Mouse (Mus musculus) lung, adult 2 months (tissue): ENCODE data around the gene Olfr193. TPM values are rescaled to one million over a fixed set of nuclear protein-coding genes. Genes with fewer than 3 reads are reported as not detected.
"Not testable (repeated sequence)": the region's sequence is repeated elsewhere in the genome, so short reads cannot be mapped to it uniquely, and the experiment has no call there.

Experiments used
- DNase-seq: peaks from one replicate; pipeline ENCODE4 v3.0.0; 2022
- H3K4me1 ChIP-seq: fragments of 200-500 bp; 2 replicates; pipeline ENCODE4 v1.6.1; 2011; ENCODE audit warnings: low read length; ENCODE audit not compliant: control insufficient read depth, insufficient read depth
- H3K4me3 ChIP-seq: fragments of 200-500 bp; replicated peaks from 2 replicates; pipeline ENCODE3; 2011; ENCODE audit warnings: low read depth, mild to moderate bottlenecking, control low read depth, low read length; ENCODE audit errors: extremely low read depth
- CTCF ChIP-seq: fragments of 200-500 bp; IDR thresholded peaks from 2 replicates; pipeline ENCODE4 v1.5.1; 2011; ENCODE audit warnings: mild to moderate bottlenecking, low read length, control low read depth; ENCODE audit not compliant: insufficient read depth
- POLR2A ChIP-seq: fragments of 200-500 bp; IDR thresholded peaks from 2 replicates; pipeline ENCODE4 v1.6.1; 2011; ENCODE audit warnings: low read depth, mild to moderate bottlenecking, control low read depth, low read length, borderline replicate concordance; ENCODE audit errors: extremely low read depth
- WGBS: fragments of 180-500 bp; shearing (Covaris S2); methylation state at CpG from one replicate; pipeline ENCODE4 v1.1.7; 2018; 5-methylcytosine and 5-hydroxymethylcytosine counted together
- polyA plus RNA-seq: library from polyadenylated mRNA; depleted of rRNA; stranded (reverse); fragments of >200 nt; gene quantifications from 2 replicates; pipeline ENCODE4 v1.2.3, GENCODE M21; 2012; rRNA removed

The Olfr193 gene
- polyA plus RNA-seq, 1 experiment = not detected

DNA sequence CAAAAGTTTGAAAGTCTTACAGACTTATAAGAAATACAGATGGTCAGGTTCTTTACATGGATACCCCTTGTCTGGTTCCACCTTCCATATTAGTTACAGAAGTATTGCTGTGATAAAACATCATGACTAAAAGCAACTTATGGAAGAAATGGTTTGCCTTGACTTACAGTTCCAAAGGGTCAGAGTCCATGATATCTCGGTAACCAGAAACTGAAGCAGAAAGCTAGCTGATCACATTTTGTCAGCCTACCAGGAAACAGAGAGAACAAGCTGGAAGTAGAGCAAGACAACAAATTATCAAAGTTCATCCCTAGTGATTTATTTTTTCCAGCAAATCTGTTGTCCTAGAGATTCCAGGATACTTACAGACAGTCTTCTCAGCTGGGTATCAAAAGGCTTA, 38.2 kb downstream of the Olfr193 start:
- TF ChIP-seq CTCF = no peak
- TF ChIP-seq POLR2A = no peak
- 81% methylated on average over 1 of the region's 1 CpGs for whole genome bisulfite sequencing
- no peak for DNase-seq
- Histone ChIP-seq H3K4me3 (no peak overlapping the region), H3K4me1 (no peaks in the 10 kb centered on the region)

DNA sequence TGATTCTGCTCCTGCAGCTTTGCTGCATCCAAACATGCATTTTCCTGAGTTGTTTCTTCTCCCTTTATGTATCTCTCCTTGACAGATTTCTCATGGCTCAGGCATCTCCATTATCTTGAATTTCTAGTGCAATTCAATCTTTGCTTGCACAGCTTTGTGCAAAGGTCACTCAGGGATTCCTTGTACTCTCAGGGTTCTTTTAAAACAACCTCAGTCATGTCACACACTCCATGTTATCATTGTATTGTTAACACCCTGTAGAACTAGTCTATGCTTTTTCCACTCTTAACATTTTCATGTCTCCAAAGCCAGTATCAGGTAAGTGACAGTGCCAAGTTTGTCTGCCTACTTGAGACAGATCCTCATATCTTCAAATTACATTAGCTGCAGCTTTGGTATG, 39.9 kb downstream of the Olfr193 start:
- no peaks in the 10 kb centered on the region for H3K4me1 ChIP-seq
- no peak overlapping the region for H3K4me3 ChIP-seq
- no peak for DNase-seq
- TF ChIP-seq CTCF (no peak), POLR2A (no peak)

DNA sequence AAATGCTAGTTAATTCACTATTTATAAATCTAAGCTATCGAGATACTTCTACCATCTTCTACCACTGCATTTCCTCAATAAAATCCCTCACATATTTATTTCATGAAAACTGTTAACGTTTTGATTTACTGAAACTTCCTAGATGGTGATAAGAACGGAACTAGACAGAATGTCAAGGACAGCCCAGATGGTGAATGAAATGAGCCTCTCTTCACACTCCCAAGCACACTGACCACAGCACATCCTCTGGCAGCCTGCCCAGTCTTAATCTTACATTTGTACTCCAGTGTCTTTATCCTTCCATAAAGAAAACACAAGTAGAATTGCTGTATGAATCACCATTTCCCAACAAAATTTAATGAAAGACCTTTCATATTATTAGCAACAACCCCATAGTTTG, 49.3 kb downstream of the Olfr193 start:
- 49% methylated on average over 3 of the region's 3 CpGs for WGBS
- not testable (repeated sequence) for H3K4me3 ChIP-seq, H3K4me1 ChIP-seq, DNase-seq

Other genes with a start within 250 kb of the Olfr193 start
- gene Olfr177, start 237.1 kb downstream of the Olfr193 start, polyA plus RNA-seq = not detected in 2 replicates
- gene Olfr178, start 219.8 kb downstream of the Olfr193 start, polyA plus RNA-seq = not detected in 2 replicates
- gene Olfr181, start 183.1 kb downstream of the Olfr193 start, polyA plus RNA-seq = not detected in 2 replicates
- gene Olfr180, start 182.5 kb downstream of the Olfr193 start, polyA plus RNA-seq = not detected in 2 replicates
- gene Olfr183, start 116.5 kb downstream of the Olfr193 start, polyA plus RNA-seq = not detected in 2 replicates
- not detected in 2 replicates for gene Olfr186, start 81.6 kb downstream of the Olfr193 start, polyA plus RNA-seq
- gene Olfr187, start 72.1 kb downstream of the Olfr193 start, polyA plus RNA-seq = not detected in 2 replicates
- not detected in 2 replicates for gene Olfr190, start 33.9 kb downstream of the Olfr193 start, polyA plus RNA-seq
- gene Olfr191, start 22.1 kb downstream of the Olfr193 start, polyA plus RNA-seq = not detected in 2 replicates
- not detected in 2 replicates for gene Olfr194, start 9.2 kb upstream of the Olfr193 start, polyA plus RNA-seq
- not detected in 2 replicates for gene Olfr195, start 35.2 kb upstream of the Olfr193 start, polyA plus RNA-seq
- not detected in 2 replicates for gene Olfr196, start 58.6 kb upstream of the Olfr193 start, polyA plus RNA-seq
- gene Olfr198, start 91.7 kb upstream of the Olfr193 start, polyA plus RNA-seq = not detected in 2 replicates
- not detected in 2 replicates for gene Olfr199, start 107.9 kb upstream of the Olfr193 start, polyA plus RNA-seq
- not detected in 2 replicates for gene Olfr201, start 160.8 kb upstream of the Olfr193 start, polyA plus RNA-seq
- gene Olfr202, start 174.9 kb upstream of the Olfr193 start, polyA plus RNA-seq = not detected in 2 replicates
- not detected in 2 replicates for gene Olfr203, start 187.0 kb upstream of the Olfr193 start, polyA plus RNA-seq
- gene Olfr204, start 206.4 kb upstream of the Olfr193 start, polyA plus RNA-seq = not detected in 2 replicates
- not detected in 2 replicates for gene Olfr205, start 219.3 kb upstream of the Olfr193 start, polyA plus RNA-seq
- not detected in 2 replicates for gene Olfr206, start 237.4 kb upstream of the Olfr193 start, polyA plus RNA-seq